26 mouse cellular contexts compared by ENCODE assay signal in the genomic region with DNA sequence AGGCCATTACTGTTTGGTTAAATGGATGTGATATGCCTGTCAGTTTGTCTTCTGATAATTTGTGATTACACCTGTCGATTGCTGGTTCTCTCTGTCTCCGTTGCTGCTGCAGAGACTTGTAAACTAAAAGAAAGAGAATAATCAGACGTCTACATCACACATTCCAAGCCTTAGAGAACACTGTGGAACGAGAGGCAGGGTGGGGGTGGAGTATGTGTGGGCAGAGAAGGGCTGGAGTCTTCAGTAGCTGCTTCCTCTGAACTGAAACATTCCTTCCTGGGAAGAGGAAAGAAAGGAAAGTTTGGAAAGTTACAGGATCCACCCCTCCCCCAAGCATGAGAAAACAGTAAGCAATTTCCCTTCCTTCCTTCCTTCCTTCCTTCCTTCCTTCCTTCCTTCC.
DNase-seq lines count a peak whose midpoint lies in the region; ATAC-seq and TF ChIP-seq lines count a peak whose summit lies in the region.
"Had no signal": no experiment of that assay in that cellular context is flagged by ENCODE, and none has a peak within 500 bp of the region (broad histone marks: within the 10 kb centered on the region; RNA-seq: fewer than 3 reads in every experiment).

No protein-coding gene starts in this region.

- 30% methylated on average over 4 of the region's 4 CpGs for WGBS in kidney, embryonic 14.5 days
- WGBS in lung, embryonic 14.5 days = 12% methylated on average over 4 of the region's 4 CpGs

- TF ChIP-seq CTCF in lung, embryonic 14.5 days (IDR thresholded peaks at IDR 0.05; ENCODE audit: low read depth) = no peak

- no peak overlapping the region for H3K9ac ChIP-seq in kidney, embryonic 14.5 days (ENCODE audit: low read depth, low read length)
- H3K9ac ChIP-seq in lung, embryonic 14.5 days = no peak overlapping the region
- H3K9ac ChIP-seq: forebrain, embryonic 13.5 days; heart, embryonic 12.5 days; hindbrain, embryonic 15.5 days; liver, embryonic 12.5 days; liver, postnatal 0 days; midbrain, embryonic 13.5 days had no signal

- H3K27ac ChIP-seq in kidney, embryonic 14.5 days (ENCODE audit: low read depth, low read length) = peak overlapping the region; percentile 52; the same call in 1 of the 2 replicates
- H3K27ac ChIP-seq in lung, embryonic 14.5 days (ENCODE audit: low read depth) = peak overlapping the region; percentile 43; the same call in 1 of the 2 replicates
- H3K27ac ChIP-seq: forebrain, embryonic 13.5 days; gastrocnemius, adult 2 months; hindbrain, embryonic 15.5 days; liver, embryonic 12.5 days; midbrain, embryonic 13.5 days had no signal

- H3K27me3 ChIP-seq in kidney, embryonic 14.5 days (ENCODE audit: control insufficient read depth, insufficient read depth, low read length) = no peaks in the 10 kb centered on the region; the same call in 1 of the 2 replicates
- no peaks in the 10 kb centered on the region for H3K27me3 ChIP-seq in lung, embryonic 14.5 days (ENCODE audit: insufficient read depth, low read length)
- H3K27me3 ChIP-seq: forebrain, embryonic 13.5 days; heart, embryonic 12.5 days; hindbrain, embryonic 15.5 days; midbrain, embryonic 13.5 days had no signal

- no peak overlapping the region for H3K4me3 ChIP-seq in kidney, embryonic 14.5 days (ENCODE audit: low read length)
- no peak overlapping the region for H3K4me3 ChIP-seq in lung, embryonic 14.5 days (ENCODE audit: low read depth, low read length)
- H3K4me3 ChIP-seq: forebrain, embryonic 13.5 days; gastrocnemius, adult 2 months; heart, embryonic 12.5 days; hindbrain, embryonic 15.5 days; liver, embryonic 12.5 days; megakaryocyte, embryonic 14.5 days; midbrain, embryonic 13.5 days had no signal

- H3K9me3 ChIP-seq in kidney, embryonic 14.5 days (ENCODE audit: control insufficient read depth, low read length) = no peaks in the 10 kb centered on the region
- H3K9me3 ChIP-seq in lung, embryonic 14.5 days (ENCODE audit: low read depth, low read length) = no peaks in the 10 kb centered on the region
- H3K9me3 ChIP-seq: forebrain, embryonic 13.5 days; heart, embryonic 12.5 days; hindbrain, embryonic 15.5 days; liver, embryonic 12.5 days; midbrain, embryonic 13.5 days had no signal

- no peak for ATAC-seq in kidney, embryonic 14.5 days (ENCODE audit: low FRiP score, low TSS enrichment)
- no peak for ATAC-seq in lung, embryonic 14.5 days (ENCODE audit: insufficient read depth)
- ATAC-seq: forebrain, embryonic 13.5 days; liver, embryonic 12.5 days; liver, postnatal 0 days; midbrain, embryonic 13.5 days had no signal

- no peak for DNase-seq in kidney, postnatal 36 days
- DNase-seq in lung, embryonic 14.5 days = peak; percentile 18
- no peak for DNase-seq in lung, postnatal 4 days
- DNase-seq in Muller cell, postnatal 12 days (ENCODE audit: inconsistent ontology term) = peak; percentile 42
- DNase-seq in brain, adult 2 months (ENCODE audit: low read depth, low spot score) = peak; percentile 51
- no peak for DNase-seq in cerebellum, adult 18-20 months
- DNase-seq: adrenal gland, adult 8-10 months; B cell, adult 2 months; cerebellum, adult 9-10 months; cerebellum, postnatal 36 days; gastrocnemius, adult 2 months; gastrocnemius, postnatal 36 days; heart, adult 18-20 months; kidney, postnatal 10 days; liver, postnatal 0 days; lung, postnatal 36 days; spleen, adult 18-20 months; thymus, adult 18-20 months; thymus, postnatal 25 days had no signal

- peaks cover 10% of the 10 kb centered on the region for H3K4me1 ChIP-seq in kidney, embryonic 14.5 days (ENCODE audit: control insufficient read depth, insufficient read depth, low read length)
- peaks cover 5% of the 10 kb centered on the region; the same call in 1 of the 2 replicates for H3K4me1 ChIP-seq in lung, embryonic 14.5 days (ENCODE audit: insufficient read depth)
- H3K4me1 ChIP-seq: forebrain, embryonic 13.5 days; liver, embryonic 12.5 days; megakaryocyte, embryonic 14.5 days had no signal

- H3K4me2 ChIP-seq in kidney, embryonic 14.5 days (replicated peaks; ENCODE audit: low read depth, low read length) = no peak overlapping the region
- H3K4me2 ChIP-seq in lung, embryonic 14.5 days = no peak overlapping the region
- H3K4me2 ChIP-seq: forebrain, embryonic 13.5 days; heart, embryonic 12.5 days; hindbrain, embryonic 15.5 days; liver, embryonic 12.5 days; midbrain, embryonic 13.5 days had no signal

- no peaks in the 10 kb centered on the region for H3K36me3 ChIP-seq in kidney, embryonic 14.5 days (ENCODE audit: control insufficient read depth, insufficient read depth, low read length)
- no peaks in the 10 kb centered on the region for H3K36me3 ChIP-seq in lung, embryonic 14.5 days (ENCODE audit: insufficient read depth)
- H3K36me3 ChIP-seq: heart, embryonic 12.5 days; hindbrain, embryonic 15.5 days; liver, embryonic 12.5 days; midbrain, embryonic 13.5 days had no signal

Comparison
In these comparisons a context has a peak if more than half of its experiments do, and no peak if none do; other contexts are left out.
1. DNase-seq: peak in lung, embryonic 14.5 days (single experiment), Muller cell, postnatal 12 days (single experiment) and brain, adult 2 months (single experiment); none in kidney, postnatal 36 days (0 of 2), lung, postnatal 4 days (0 of 2) and cerebellum, adult 18-20 months (0 of 2).